Comparison of ENCODE assay signal across 8 mouse cellular contexts in the genomic region with DNA sequence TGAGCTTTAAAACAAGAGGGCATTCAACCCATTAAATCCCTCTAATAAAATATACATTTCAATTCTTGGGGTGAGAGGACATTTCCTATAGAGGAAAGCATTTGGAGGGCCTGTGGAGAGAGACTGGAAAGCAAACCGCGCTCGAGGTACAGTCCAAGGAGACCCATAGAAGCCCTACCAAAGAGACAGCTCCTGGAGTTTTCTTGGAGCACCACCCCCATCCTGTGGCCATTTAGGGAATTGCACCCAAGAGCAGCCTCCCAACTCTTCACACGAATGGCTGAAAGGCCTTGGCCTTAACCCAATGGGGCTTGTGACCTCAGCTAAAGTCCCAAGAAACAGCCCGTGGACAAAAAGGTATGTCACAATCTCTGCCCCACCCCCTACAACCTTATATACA. TPM values are rescaled to one million over a fixed set of nuclear protein-coding genes. Genes with fewer than 3 reads are reported as not detected.
DNase-seq lines count a peak whose midpoint lies in the region; ATAC-seq and TF ChIP-seq lines count a peak whose summit lies in the region.

No protein-coding gene starts in this region.

- TF ChIP-seq CTCF in cerebellum, adult 2 months (IDR thresholded peaks at IDR 0.05; ENCODE audit: borderline replicate concordance, insufficient read depth, low read depth, low read length) = peak; percentile 95
- TF ChIP-seq CTCF in lung, postnatal 0 days (IDR thresholded peaks at IDR 0.05) = peak; percentile 97

- ATAC-seq in lung, postnatal 0 days = peak; percentile 70

- no peak overlapping the region for H3K4me2 ChIP-seq in lung, postnatal 0 days (replicated peaks; ENCODE audit: low read depth, low read length)

- no peaks in the 10 kb centered on the region for H3K36me3 ChIP-seq in hindbrain, embryonic 10.5 days
- H3K36me3 ChIP-seq in lung, postnatal 0 days (ENCODE audit: insufficient read depth, low read length) = no peaks in the 10 kb centered on the region

- TF ChIP-seq EP300 in lung, postnatal 0 days (IDR thresholded peaks at IDR 0.05) = no peak

- peak; percentile 86 for DNase-seq in MN1 (ENCODE audit: low spot score)
- DNase-seq in cerebellum, adult 2 months = peak; percentile 79 to 91
- peak; percentile 81 for DNase-seq in forelimb bud, embryonic 11.5 days (ENCODE audit: low read depth, low spot score)
- peak; percentile 89 for DNase-seq in hindbrain, embryonic 10.5 days (ENCODE audit: low spot score)
- DNase-seq in layer of hippocampus, adult 8-10 months (ENCODE audit: low spot score in 2 of 2) = peak; percentile 81 to 93
- peak; percentile 84 for DNase-seq in lung, postnatal 0 days (ENCODE audit: low spot score)
- peak; percentile 82 for DNase-seq in ovary, postnatal 36 days (ENCODE audit: low spot score)
- peak; percentile 67 to 82 for DNase-seq in thymus, postnatal 10 days (ENCODE audit: low spot score in 2 of 2)

- no peak overlapping the region for H3K9ac ChIP-seq in lung, postnatal 0 days (replicated peaks; ENCODE audit: low read depth)

- WGBS in cerebellum, adult 2 months = under 1% methylated on average over 5 of the region's 5 CpGs
- 4% methylated on average over 5 of the region's 5 CpGs for WGBS in hindbrain, embryonic 10.5 days
- WGBS in lung, postnatal 0 days = 2% methylated on average over 5 of the region's 5 CpGs

- H3K4me3 ChIP-seq in cerebellum, adult 2 months (replicated peaks; ENCODE audit: insufficient read depth, low read depth, low read length) = no peak overlapping the region
- no peak overlapping the region for H3K4me3 ChIP-seq in hindbrain, embryonic 10.5 days
- no peak overlapping the region for H3K4me3 ChIP-seq in lung, postnatal 0 days (ENCODE audit: low read depth, low read length)

- no peak for TF ChIP-seq POLR2A in cerebellum, adult 2 months (IDR thresholded peaks at IDR 0.05; ENCODE audit: borderline replicate concordance, insufficient read depth, low read length)

- no peak overlapping the region for H3K27ac ChIP-seq in cerebellum, adult 2 months (ENCODE audit: insufficient read depth, low read length)
- H3K27ac ChIP-seq in hindbrain, embryonic 10.5 days = no peak overlapping the region
- no peak overlapping the region for H3K27ac ChIP-seq in lung, postnatal 0 days (ENCODE audit: low read length)

- peaks cover 16% of the 10 kb centered on the region for H3K4me1 ChIP-seq in cerebellum, adult 2 months (ENCODE audit: control insufficient read depth, insufficient read depth, low read length)
- peaks cover 4% of the 10 kb centered on the region; the same call in 1 of the 2 replicates for H3K4me1 ChIP-seq in hindbrain, embryonic 10.5 days (replicated peaks)
- H3K4me1 ChIP-seq in lung, postnatal 0 days (ENCODE audit: insufficient read depth, low read depth, low read length) = no peaks in the 10 kb centered on the region

- H3K9me3 ChIP-seq in hindbrain, embryonic 10.5 days = no peaks in the 10 kb centered on the region
- H3K9me3 ChIP-seq in lung, postnatal 0 days (ENCODE audit: low read length) = no peaks in the 10 kb centered on the region

- no peaks in the 10 kb centered on the region for H3K27me3 ChIP-seq in cerebellum, adult 2 months (ENCODE audit: control insufficient read depth, insufficient read depth, low read length)
- peaks cover 25% of the 10 kb centered on the region for H3K27me3 ChIP-seq in hindbrain, embryonic 10.5 days (ENCODE audit: insufficient read depth, poor library complexity, severe bottlenecking)
- H3K27me3 ChIP-seq in lung, postnatal 0 days (replicated peaks; ENCODE audit: insufficient read depth, low read length) = no peaks in the 10 kb centered on the region

RNA-seq across cellular contexts. Expression of a gene that starts 6.3 kb away (rescaled TPM):
- polyA plus RNA-seq in cerebellum, adult 2 months (2012; rRNA removed) = not detected in 2 replicates
- 0.09 TPM in 1 of 2 replicates, not detected in the other for polyA plus RNA-seq in hindbrain, embryonic 10.5 days (2016; fragmentation: Nextera tagmentation; extraction: Ambion mirVana)
- total RNA-seq in layer of hippocampus, adult 8-10 months (2022) = not detected
- polyA plus RNA-seq in lung, postnatal 0 days (2015; fragmentation: Nextera tagmentation; extraction: Ambion mirVana) = not detected in 2 replicates

RNA-seq across cellular contexts. Expression of a gene that starts 10.0 kb away (rescaled TPM):
- polyA plus RNA-seq in cerebellum, adult 2 months (2012; rRNA removed) = 0.11 and 0.14 TPM in 2 replicates
- polyA plus RNA-seq in hindbrain, embryonic 10.5 days (2016; fragmentation: Nextera tagmentation; extraction: Ambion mirVana) = 19.5 and 24.3 TPM in 2 replicates
- 1 to 10 TPM in 1 of 4 experiments, under 1 TPM in 3; 0.12 to 1.2 (median 0.56) TPM for total RNA-seq in layer of hippocampus, adult 8-10 months (2022)
- 0.92 and 1.6 TPM in 2 replicates for polyA plus RNA-seq in lung, postnatal 0 days (2015; fragmentation: Nextera tagmentation; extraction: Ambion mirVana)

RNA-seq across cellular contexts. Expression of a gene that starts 13.5 kb away (rescaled TPM):
- polyA plus RNA-seq in cerebellum, adult 2 months (2012; rRNA removed) = 118 and 120 TPM in 2 replicates
- polyA plus RNA-seq in hindbrain, embryonic 10.5 days (2016; fragmentation: Nextera tagmentation; extraction: Ambion mirVana) = 125 and 142 TPM in 2 replicates
- 10 to 100 TPM; 67.5 to 89.0 (median 81.9) TPM for total RNA-seq in layer of hippocampus, adult 8-10 months (2022)
- polyA plus RNA-seq in lung, postnatal 0 days (2015; fragmentation: Nextera tagmentation; extraction: Ambion mirVana) = 180 and 186 TPM in 2 replicates

RNA-seq across cellular contexts. Expression of a gene that starts 28.9 kb away (rescaled TPM):
- 11.4 and 14.4 TPM in 2 replicates for polyA plus RNA-seq in cerebellum, adult 2 months (2012; rRNA removed)
- 34.2 and 49.2 TPM in 2 replicates for polyA plus RNA-seq in hindbrain, embryonic 10.5 days (2016; fragmentation: Nextera tagmentation; extraction: Ambion mirVana)
- total RNA-seq in layer of hippocampus, adult 8-10 months (2022) = 10 to 100 TPM; 14.0 to 19.9 (median 16.1) TPM
- polyA plus RNA-seq in lung, postnatal 0 days (2015; fragmentation: Nextera tagmentation; extraction: Ambion mirVana) = 8.0 and 10.8 TPM in 2 replicates

RNA-seq across cellular contexts. Expression of a gene that starts 44.4 kb away (rescaled TPM):
- 103 and 112 TPM in 2 replicates for polyA plus RNA-seq in cerebellum, adult 2 months (2012; rRNA removed)
- 0.11 and 0.14 TPM in 2 replicates for polyA plus RNA-seq in hindbrain, embryonic 10.5 days (2016; fragmentation: Nextera tagmentation; extraction: Ambion mirVana)
- total RNA-seq in layer of hippocampus, adult 8-10 months (2022) = 10 to 100 TPM; 26.0 to 34.3 (median 29.3) TPM
- polyA plus RNA-seq in lung, postnatal 0 days (2015; fragmentation: Nextera tagmentation; extraction: Ambion mirVana) = not detected in 2 replicates
